Mouse (Mus musculus) CH12.LX (cell line): ENCODE measurements around the gene Fcho1. TPM values are rescaled to one million over a fixed set of nuclear protein-coding genes. Genes with fewer than 3 reads are reported as not detected.

ENCODE experiments used
- DNase-seq: peaks from one replicate; pipeline ENCODE4 v3.0.0-alpha.2; 2013; ENCODE audit errors: extremely low read depth
- H3K27ac ChIP-seq: 2 replicates; pipeline ENCODE4 v1.5.1; 2012; ENCODE audit warnings: low read depth, mild to moderate bottlenecking, control low read depth, moderate library complexity; ENCODE audit not compliant: insufficient read depth
- H3K27me3 ChIP-seq: replicated peaks from 2 replicates; pipeline ENCODE3; 2012; ENCODE audit warnings: inconsistent platforms
- H3K36me3 ChIP-seq, 2 experiments: replicated peaks in 1 of 2; 2 replicates each; pipeline versions ENCODE3 to v1.6.1; 2012; ENCODE audit warnings: inconsistent platforms in 1 of 2, low read length in 1 of 2, mild to moderate bottlenecking in 1 of 2, mixed read lengths in 1 of 2, moderate library complexity in 1 of 2; ENCODE audit not compliant: control insufficient read depth in 1 of 2, insufficient read depth in 1 of 2
- H3K4me1 ChIP-seq, 2 experiments: 2 replicates each; pipeline ENCODE4 v1.6.1; 2012; ENCODE audit warnings: inconsistent platforms in 1 of 2, moderate library complexity in 1 of 2; ENCODE audit not compliant: insufficient read depth in 2 of 2, control insufficient read depth in 1 of 2
- H3K4me2 ChIP-seq: 2 replicates; pipeline ENCODE4 v1.6.1; 2012; ENCODE audit warnings: low read depth, mild to moderate bottlenecking, control low read depth; ENCODE audit not compliant: poor library complexity, insufficient read depth, severe bottlenecking
- H3K4me3 ChIP-seq, 3 experiments: fragments of 150-350 bp in 1 of 3; sonication (generic) in 1 of 3; replicated peaks in 1 of 3; 2 replicates each; pipeline versions ENCODE3 to v1.5.1; 2011 to 2012; ENCODE audit warnings: low read depth in 2 of 3, low read length in 2 of 3, mild to moderate bottlenecking in 2 of 3, moderate library complexity in 2 of 3, control low read depth in 1 of 3, improper control_type of control experiment in 1 of 3, inconsistent platforms in 1 of 3, mixed read lengths in 1 of 3; ENCODE audit not compliant: poor library complexity in 1 of 3
- H3K79me2 ChIP-seq: replicated peaks from 2 replicates; pipeline ENCODE4 v1.6.1; 2012; ENCODE audit warnings: mild to moderate bottlenecking, moderate library complexity; ENCODE audit not compliant: control insufficient read depth, poor library complexity, insufficient read depth, severe bottlenecking; ENCODE audit errors: extremely low read depth
- H3K9ac ChIP-seq: 2 replicates; pipeline ENCODE4 v1.6.1; 2012; ENCODE audit warnings: low read depth, mild to moderate bottlenecking, control low read depth, moderate library complexity; ENCODE audit not compliant: insufficient read depth
- H3K9me3 ChIP-seq: replicated peaks from 2 replicates; pipeline ENCODE3; 2012; ENCODE audit warnings: low read length, inconsistent platforms, mixed read lengths
- CHD1 ChIP-seq: IDR thresholded peaks from 2 replicates; pipeline ENCODE4 v1.6.1; 2012; ENCODE audit warnings: low read depth, low read length, improper control_type of control experiment, inconsistent platforms
- CHD2 ChIP-seq: IDR thresholded peaks from 2 replicates; pipeline ENCODE4 v1.6.1; 2011; ENCODE audit warnings: low read length, improper control_type of control experiment
- CTCF ChIP-seq, 2 experiments: IDR thresholded peaks in 1 of 2; conservative IDR thresholded peaks in 1 of 2; 2 replicates each; pipeline ENCODE4 v1.5.1; 2011 to 2012; ENCODE audit warnings: low read depth in 2 of 2, low read length in 2 of 2, improper control_type of control experiment in 1 of 2, inconsistent platforms in 1 of 2, mild to moderate bottlenecking in 1 of 2, moderate library complexity in 1 of 2
- E2F4 ChIP-seq: IDR thresholded peaks from 2 replicates; pipeline ENCODE4 v1.6.1; 2011; ENCODE audit warnings: low read depth, low read length, improper control_type of control experiment; ENCODE audit not compliant: insufficient replicate concordance
- ELF1 ChIP-seq: IDR thresholded peaks from 2 replicates; pipeline ENCODE4 v1.6.1; 2014; ENCODE audit warnings: low read depth, mild to moderate bottlenecking, inconsistent platforms, low read length, improper control_type of control experiment
- GABPA ChIP-seq: IDR thresholded peaks from 2 replicates; pipeline ENCODE4 v1.6.1; 2012; ENCODE audit warnings: low read depth, low read length, improper control_type of control experiment, inconsistent platforms; ENCODE audit not compliant: insufficient replicate concordance
- IRF4 ChIP-seq: IDR thresholded peaks from 2 replicates; pipeline ENCODE4 v1.6.1; 2014; ENCODE audit warnings: low read depth, mild to moderate bottlenecking, inconsistent platforms, low read length, improper control_type of control experiment
- JUND ChIP-seq: conservative IDR thresholded peaks from 2 replicates; pipeline ENCODE4 v1.6.1; 2011; ENCODE audit warnings: low read depth, low read length, improper control_type of control experiment
- MXI1 ChIP-seq: IDR thresholded peaks from 2 replicates; pipeline ENCODE4 v1.6.1; 2011; ENCODE audit warnings: mild to moderate bottlenecking, low read depth, low read length, improper control_type of control experiment
- MYC ChIP-seq: IDR thresholded peaks from 2 replicates; pipeline ENCODE4 v1.6.1; 2011; ENCODE audit warnings: low read depth, mild to moderate bottlenecking, improper control_type of control experiment, low read length
- NRF1 ChIP-seq: IDR thresholded peaks from 2 replicates; pipeline ENCODE4 v1.6.1; 2014; ENCODE audit warnings: low read depth, mild to moderate bottlenecking, inconsistent platforms, low read length, improper control_type of control experiment, moderate library complexity
- RAD21 ChIP-seq: IDR thresholded peaks from 2 replicates; pipeline ENCODE4 v1.6.1; 2011; ENCODE audit warnings: low read depth, mild to moderate bottlenecking, low read length, improper control_type of control experiment, moderate library complexity
- UBTF ChIP-seq: IDR thresholded peaks from 2 replicates; pipeline ENCODE4 v1.6.1; 2012; ENCODE audit warnings: low read depth, mild to moderate bottlenecking, inconsistent platforms, low read length, improper control_type of control experiment, moderate library complexity
- USF2 ChIP-seq: conservative IDR thresholded peaks from 2 replicates; pipeline ENCODE4 v1.6.1; 2011; ENCODE audit warnings: low read depth, low read length, improper control_type of control experiment
- ZC3H11A ChIP-seq: IDR thresholded peaks from 2 replicates; pipeline ENCODE4 v1.6.1; 2012; ENCODE audit warnings: low read depth, mild to moderate bottlenecking, inconsistent platforms, low read length, improper control_type of control experiment
- ZKSCAN1 ChIP-seq: IDR thresholded peaks from 2 replicates; pipeline ENCODE4 v1.6.1; 2012; ENCODE audit warnings: low read depth, inconsistent platforms, low read length, improper control_type of control experiment, borderline replicate concordance
- ZNF384 ChIP-seq: IDR thresholded peaks from 2 replicates; pipeline ENCODE4 v1.6.1; 2012; ENCODE audit warnings: low read depth, low read length, improper control_type of control experiment, inconsistent platforms
- dilution Hi-C: fragments of 300-500 bp; cut with MboI; formaldehyde crosslinking; loops from 2 replicates; pipeline ENCODE4 v1.14.3; 2020; ENCODE audit warnings: low sequenced_read_pairs; ENCODE audit not compliant: extremely low pct_unique_long_range_greater_than_20kb, extremely low pct_ligation_motif_present
- in situ Hi-C: fragments of 300-500 bp; cut with MboI; formaldehyde crosslinking; loops from 3 replicates; pipeline ENCODE4 v1.14.3; 2019; ENCODE audit warnings: low sequenced_read_pairs, low pct_ligation_motif_present, low pct_unique_long_range_greater_than_20kb, mixed read lengths
- polyA plus RNA-seq: library from polyadenylated mRNA; unstranded; fragments of >175 nt; gene quantifications from 2 replicates; pipeline ENCODE4 v1.2.1, GENCODE M21; 2012; ENCODE audit warnings: low read depth; ENCODE audit not compliant: insufficient read length
- total RNA-seq, 2 experiments: library from RNA; depleted of rRNA; stranded (reverse); fragments of 300-350 nt in 1 of 2; fragments of >200 nt in 1 of 2; gene quantifications; 2 replicates each; pipeline ENCODE4 v1.2.3; 2012 to 2014

Gene Fcho1
- total and polyA plus RNA-seq, 3 experiments, result 40.2 to 99.8 (median 82.0) TPM

- no peaks in the 10 kb centered on the region for H3K27me3 ChIP-seq
- in situ Hi-C loops, result no loop called here
- H3K4me1 ChIP-seq, result peaks cover 20 to 30% of the 10 kb centered on the region in 2 experiments
- H3K9ac ChIP-seq, result no peak overlapping the region
- H3K4me2 ChIP-seq, result no peak overlapping the region
- H3K36me3 ChIP-seq, result peaks cover 55 to 61% of the 10 kb centered on the region in 2 experiments
- H3K9me3 ChIP-seq, result no peaks in the 10 kb centered on the region
- no peak overlapping the region for H3K4me3 ChIP-seq
- TF ChIP-seq NRF1 (0 out of 2 replicates have a peak, but pooled peaks have one; percentile 14), ZNF384 (no peak), RAD21 (peak; percentile 9), MYC (no peak), UBTF (no peak), IRF4 (no peak), CTCF (conservative IDR thresholded peaks at IDR 0.05 in 1 of 2, IDR thresholded peaks at IDR 0.05 in 1 of 2; ENCODE audit: low read depth in 2 of 2, low read length in 2 of 2) (peak in 1 of 2 experiments; percentile 10; a peak in 1 of 4 replicates)
- no peak for DNase-seq
- H3K79me2 ChIP-seq, result peaks cover 15% of the 10 kb centered on the region
- dilution Hi-C loops, result no loop called here
- H3K27ac ChIP-seq, result no peak overlapping the region
Measured at GRCm38 (mm10) chr8:71679116-71679515, 46.4 kb downstream of the Fcho1 start.

- peaks cover 21 to 36% of the 10 kb centered on the region in 2 experiments for H3K4me1 ChIP-seq
- no peak for TF ChIP-seq RAD21
- TF ChIP-seq USF2, result no peak
- TF ChIP-seq E2F4, result no peak
- TF ChIP-seq CHD2, result no peak
- TF ChIP-seq JUND, result no peak
- no peak for TF ChIP-seq ELF1
- TF ChIP-seq CHD1, result no peak
- no peak for TF ChIP-seq GABPA
- no peak for TF ChIP-seq MXI1
- no peak for TF ChIP-seq ZC3H11A
- no peak for TF ChIP-seq UBTF
- TF ChIP-seq ZKSCAN1, result no peak
- TF ChIP-seq, all 38 proteins: peak for 0
- H3K4me2 ChIP-seq, result 0 out of 2 replicates have a peak overlapping the region, but pooled peaks have one; percentile 94
- dilution Hi-C loops, result no loop called here
- H3K79me2 ChIP-seq, result peaks cover 15% of the 10 kb centered on the region
- H3K36me3 ChIP-seq, result peaks cover 46 to 52% of the 10 kb centered on the region in 2 experiments
- H3K4me3 ChIP-seq, result no peak overlapping the region
- DNase-seq, result no peak
- H3K9ac ChIP-seq, result no peak overlapping the region
- no peaks in the 10 kb centered on the region for H3K9me3 ChIP-seq
- no peaks in the 10 kb centered on the region for H3K27me3 ChIP-seq
- in situ Hi-C loops, result no loop called here
- H3K27ac ChIP-seq, result no peak overlapping the region
Measured at GRCm38 (mm10) chr8:71678216-71678615, 47.3 kb downstream of the Fcho1 start.
